Mouse (Mus musculus): Measurements from ENCODE around the gene Cnot10. TPM values are rescaled to one million over a fixed set of nuclear protein-coding genes. Genes with fewer than 3 reads are reported as not detected.

Cnot10 gene
- total and polyA plus RNA-seq, 3 experiments = 42.4 to 143 (median 46.9) TPM

DNA sequence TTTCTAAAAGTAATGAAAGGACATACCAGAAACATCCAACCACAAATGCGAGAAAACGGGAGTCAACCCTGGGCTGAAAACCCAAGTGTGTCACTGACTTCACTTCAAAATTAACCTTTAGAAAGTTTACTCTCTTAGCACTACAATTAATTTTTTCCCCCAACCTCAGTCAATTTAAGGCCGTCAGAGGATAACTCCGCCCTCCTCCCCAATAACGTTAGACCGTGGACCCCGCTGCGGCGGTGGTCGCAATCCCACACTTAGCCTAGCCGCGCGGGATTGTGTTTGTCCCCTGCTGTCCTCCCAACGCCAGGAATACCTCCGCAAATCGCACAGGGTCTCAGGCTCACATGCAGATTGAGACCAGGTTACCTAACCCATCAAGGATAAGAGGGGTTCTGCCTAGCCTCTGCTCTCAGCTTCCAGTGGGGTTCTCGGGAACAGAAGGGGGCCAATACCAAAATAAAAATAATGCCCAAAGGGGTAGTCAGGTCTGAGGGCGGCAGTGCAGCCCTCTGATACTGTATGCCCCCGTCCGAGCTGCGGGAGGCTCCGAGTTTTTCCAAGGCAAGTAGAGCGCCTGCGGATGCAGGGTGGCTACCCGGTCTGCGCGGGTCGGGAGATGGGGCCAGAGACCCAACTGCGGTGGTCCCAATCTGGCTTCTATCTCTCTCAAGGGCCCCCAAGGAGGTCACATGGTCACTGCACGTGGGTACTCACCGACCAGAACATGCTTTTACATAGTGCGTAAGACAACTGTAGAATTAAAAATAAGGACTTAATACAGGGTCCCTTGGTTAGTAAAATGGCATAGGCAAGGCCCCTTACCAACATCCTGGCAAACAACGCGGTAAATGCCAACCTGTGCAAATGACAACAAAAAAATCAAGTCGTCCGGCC is 79.0 kb downstream of the Cnot10 start:
- Histone ChIP-seq H3K4me1 (ENCODE audit: control insufficient read depth in 1 of 2, insufficient read depth in 2 of 2, low read length in 2 of 2) (no peaks in the 10 kb centered on the region), H3K36me3 (ENCODE audit: control insufficient read depth in 1 of 2, insufficient read depth in 2 of 2, low read length in 2 of 2) (no peaks in the 10 kb centered on the region), H3K4me3 (ENCODE audit: control insufficient read depth in 1 of 2, insufficient read depth in 1 of 2, low read depth in 2 of 2, low read length in 2 of 2) (no peak overlapping the region), H3K79me2 (ENCODE audit: control insufficient read depth, insufficient read depth, low read length, poor library complexity) (no peaks in the 10 kb centered on the region), H3K27me3 (ENCODE audit: control insufficient read depth in 1 of 2, insufficient read depth in 2 of 2, low read length in 2 of 2) (peaks cover 0 to 2% of the 10 kb centered on the region in 2 experiments; a peak in 1 of 4 replicates), H3K9ac (ENCODE audit: control insufficient read depth, low read depth, low read length, poor library complexity, severe bottlenecking) (no peak overlapping the region), H3K9me3 (replicated peaks; ENCODE audit: insufficient read depth, low read length) (no peaks in the 10 kb centered on the region), H3K27ac (ENCODE audit: control insufficient read depth, low read depth, low read length) (no peak overlapping the region)
- TF ChIP-seq USF1 (IDR thresholded peaks at IDR 0.05; ENCODE audit: low read depth, low read length) (no peak), NELFE (IDR thresholded peaks at IDR 0.05; ENCODE audit: low read depth, low read length) (no peak), TBP (IDR thresholded peaks at IDR 0.05; ENCODE audit: low read depth, low read length) (no peak), EP300 (IDR thresholded peaks at IDR 0.05; ENCODE audit: low read depth in 1 of 2, low read length in 2 of 2) (no peak), E2F4 (IDR thresholded peaks at IDR 0.05; ENCODE audit: borderline replicate concordance, low read depth, low read length) (no peak), KAT2A (conservative IDR thresholded peaks at IDR 0.05; ENCODE audit: low read depth, low read length) (no peak)
- no peak for DNase-seq (ENCODE audit: low read depth, low spot score)

DNA sequence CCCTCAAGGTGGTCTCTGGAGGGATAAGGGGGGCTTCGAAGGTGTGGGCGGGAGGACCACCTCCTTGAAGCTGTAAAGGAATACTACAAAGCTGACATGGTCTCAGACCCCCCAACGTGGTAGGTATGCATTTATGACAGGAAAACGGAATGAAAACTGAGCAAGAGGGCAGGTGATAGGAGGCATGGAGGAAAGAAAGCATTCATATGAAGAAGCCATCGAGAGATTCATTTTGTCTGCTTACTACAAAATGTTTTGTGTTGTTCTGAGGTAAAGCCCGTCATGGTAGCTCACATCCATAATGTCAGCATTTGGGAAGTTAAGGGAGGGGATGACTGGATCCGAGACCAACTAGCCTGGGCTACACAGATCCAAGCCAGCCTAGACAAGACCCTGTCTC is 79.8 kb downstream of the Cnot10 start:
- Histone ChIP-seq H3K27ac (ENCODE audit: control insufficient read depth, low read depth, low read length) (no peak overlapping the region), H3K4me1 (ENCODE audit: control insufficient read depth in 1 of 2, insufficient read depth in 2 of 2, low read length in 2 of 2) (no peaks in the 10 kb centered on the region), H3K79me2 (ENCODE audit: control insufficient read depth, insufficient read depth, low read length, poor library complexity) (no peaks in the 10 kb centered on the region), H3K9me3 (replicated peaks; ENCODE audit: insufficient read depth, low read length) (no peaks in the 10 kb centered on the region), H3K4me3 (ENCODE audit: control insufficient read depth in 1 of 2, insufficient read depth in 1 of 2, low read depth in 2 of 2, low read length in 2 of 2) (no peak overlapping the region), H3K36me3 (ENCODE audit: control insufficient read depth in 1 of 2, insufficient read depth in 2 of 2, low read length in 2 of 2) (no peaks in the 10 kb centered on the region), H3K9ac (ENCODE audit: control insufficient read depth, low read depth, low read length, poor library complexity, severe bottlenecking) (no peak overlapping the region), H3K27me3 (ENCODE audit: control insufficient read depth in 1 of 2, insufficient read depth in 2 of 2, low read length in 2 of 2) (peaks cover 0 to 2% of the 10 kb centered on the region in 2 experiments; a peak in 1 of 4 replicates)
- no peak for DNase-seq (ENCODE audit: low read depth, low spot score)
- TF ChIP-seq JUND (IDR thresholded peaks at IDR 0.05; ENCODE audit: low read depth, low read length) (no peak), CHD1 (IDR thresholded peaks at IDR 0.05; ENCODE audit: low read depth, low read length) (no peak), ELF1 (IDR thresholded peaks at IDR 0.05; ENCODE audit: low read depth, low read length) (no peak), ZKSCAN1 (IDR thresholded peaks at IDR 0.05; ENCODE audit: low read depth, low read length) (no peak), NELFE (IDR thresholded peaks at IDR 0.05; ENCODE audit: low read depth, low read length) (no peak), MEF2A (IDR thresholded peaks at IDR 0.05; ENCODE audit: extremely low read depth, insufficient replicate concordance, low read depth, low read length, poor library complexity, severe bottlenecking) (no peak), GATA1 (IDR thresholded peaks at IDR 0.05; ENCODE audit: low read depth, low read length) (no peak)

DNA sequence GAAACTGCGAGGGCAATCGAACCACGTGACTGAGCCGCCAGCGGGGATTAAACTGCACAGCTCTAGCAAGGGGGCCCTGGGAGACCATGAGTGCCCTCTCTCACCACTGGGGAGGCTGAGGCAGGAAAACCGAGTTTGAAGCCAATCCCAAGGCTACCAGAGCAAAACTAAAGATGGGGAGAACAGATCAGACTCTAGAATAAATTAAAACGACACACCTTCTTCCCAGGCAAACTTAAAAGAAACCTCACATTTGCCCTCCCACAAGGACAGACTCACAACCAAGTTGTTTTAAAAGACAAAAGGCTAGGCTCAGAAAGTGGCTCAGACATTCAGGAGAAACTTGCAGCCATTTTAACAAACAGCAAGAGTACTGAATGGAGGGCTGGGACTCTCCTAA is 82.9 kb downstream of the Cnot10 start:
- no peaks in the 10 kb centered on the region for H3K79me2 ChIP-seq (ENCODE audit: control insufficient read depth, insufficient read depth, low read length, poor library complexity)
- H3K4me3 ChIP-seq (ENCODE audit: control insufficient read depth in 1 of 2, insufficient read depth in 1 of 2, low read depth in 2 of 2, low read length in 2 of 2) = no peak overlapping the region
- H3K27me3 ChIP-seq (ENCODE audit: control insufficient read depth in 1 of 2, insufficient read depth in 2 of 2, low read length in 2 of 2) = peaks cover 0 to 3% of the 10 kb centered on the region in 2 experiments; a peak in 2 of 4 replicates
- H3K27ac ChIP-seq (ENCODE audit: control insufficient read depth, low read depth, low read length) = no peak overlapping the region
- H3K9me3 ChIP-seq (replicated peaks; ENCODE audit: insufficient read depth, low read length) = no peaks in the 10 kb centered on the region
- no peaks in the 10 kb centered on the region for H3K36me3 ChIP-seq (ENCODE audit: control insufficient read depth in 1 of 2, insufficient read depth in 2 of 2, low read length in 2 of 2)
- H3K9ac ChIP-seq (ENCODE audit: control insufficient read depth, low read depth, low read length, poor library complexity, severe bottlenecking) = no peak overlapping the region
- no peak for DNase-seq (ENCODE audit: low read depth, low spot score)
- TF ChIP-seq MYC (IDR thresholded peaks at IDR 0.05; ENCODE audit: low read depth, low read length) = no peak
- no peaks in the 10 kb centered on the region for H3K4me1 ChIP-seq (ENCODE audit: control insufficient read depth in 1 of 2, insufficient read depth in 2 of 2, low read length in 2 of 2)
